Mouse (Mus musculus): ENCODE data around the gene Kif11. TPM values are rescaled to one million over a fixed set of nuclear protein-coding genes. Genes with fewer than 3 reads are reported as not detected.

The Kif11 gene
- total RNA-seq, 2 experiments from 2014 or later: 8.4 to 10.2 TPM

GRCm38 (mm10) chr19:37443631-37444140 lies 67.5 kb downstream of the Kif11 start:
- DNase-seq: no peak

- no peak for DNase-seq
These were observed 72.0 kb downstream of the Kif11 start for GRCm38 (mm10) chr19:37448212-37448611.

- DNase-seq: no peak
These were observed 73.0 kb downstream of the Kif11 start for GRCm38 (mm10) chr19:37449246-37449645.

- no peak for DNase-seq
These were observed 79.3 kb downstream of the Kif11 start for GRCm38 (mm10) chr19:37455528-37455927.

GRCm38 (mm10) chr19:37455961-37456360 lies 79.8 kb downstream of the Kif11 start:
- no peak for DNase-seq

- no peak for DNase-seq
These were observed 81.8 kb downstream of the Kif11 start for GRCm38 (mm10) chr19:37458013-37458412.

GRCm38 (mm10) chr19:37466403-37466802 lies 90.2 kb downstream of the Kif11 start:
- DNase-seq: no peak

- DNase-seq: no peak
These were observed 90.8 kb downstream of the Kif11 start for GRCm38 (mm10) chr19:37466978-37467377.

- no peak for DNase-seq
These were observed 92.8 kb downstream of the Kif11 start for GRCm38 (mm10) chr19:37468841-37469566.

Other genes with a start within 250 kb of the Kif11 start
- 10 to 100 TPM; 56.7 to 66.6 TPM for gene March5, start 168.9 kb upstream of the Kif11 start, total RNA-seq (2021)
- gene Cpeb3, start 167.8 kb upstream of the Kif11 start, total RNA-seq (2021): 10 to 100 TPM; 30.4 to 32.3 TPM
- 100 to 1,000 TPM in 1 of 2 experiments, 10 to 100 TPM in 1; 83.0 to 129 TPM for gene Ide, start 38.6 kb upstream of the Kif11 start, total RNA-seq (2021)
- gene Hhex, start 58.4 kb downstream of the Kif11 start, total RNA-seq (2021): 1 to 10 TPM; 3.5 to 5.7 TPM
- gene Exoc6, start 174.0 kb downstream of the Kif11 start, total RNA-seq (2021): 10 to 100 TPM; 44.6 to 46.1 TPM

Measured in gastrocnemius, postnatal 10 days (tissue).